Mouse (Mus musculus) retina, postnatal 1 day (tissue): ENCODE measurements at regions not wholly inside any gene's neighbourhood (a gene's known extent, or its start where the extent isn't known, plus 50 kb on each side); places are given as distances from the start of the nearest gene placed in this dataset.
A peak's percentile ranks its signal among the peaks of the same experiment; 100 is the strongest.
"Not testable (repeated sequence)": the region's sequence is repeated elsewhere in the genome, so short reads cannot be mapped to it uniquely, and the experiment has no call there.

Experiments
- DNase-seq: peaks from one replicate; pipeline ENCODE4 v3.0.0-alpha.2; 2012

DNA sequence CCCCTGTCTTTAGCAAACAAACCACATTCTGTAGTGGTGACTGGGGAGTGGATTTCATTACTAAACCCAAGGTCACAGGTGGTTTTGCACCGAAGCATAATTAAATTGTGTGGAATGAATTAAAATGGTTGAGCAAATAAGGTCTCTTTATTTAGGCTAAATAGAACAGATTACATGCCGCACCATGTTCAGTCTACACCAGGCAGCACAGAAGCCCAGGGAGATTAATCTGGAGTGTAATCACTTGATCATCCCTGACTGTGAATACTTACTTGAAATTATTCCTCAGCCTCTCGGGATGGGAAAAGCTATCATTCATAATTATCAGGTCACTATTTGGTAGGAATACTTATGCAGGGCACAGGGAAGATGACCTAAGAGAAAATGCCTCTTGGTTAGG, 1293.3 kb upstream of the Sel1l start:
- no peak for DNase-seq

GRCm38 (mm10) chr12:93136395-93136794, 1287.4 kb upstream of the Sel1l start:
- no peak for DNase-seq

- no peak for DNase-seq
Measured at GRCm38 (mm10) chr12:93122216-93122615, 1273.3 kb upstream of the Sel1l start.

DNA sequence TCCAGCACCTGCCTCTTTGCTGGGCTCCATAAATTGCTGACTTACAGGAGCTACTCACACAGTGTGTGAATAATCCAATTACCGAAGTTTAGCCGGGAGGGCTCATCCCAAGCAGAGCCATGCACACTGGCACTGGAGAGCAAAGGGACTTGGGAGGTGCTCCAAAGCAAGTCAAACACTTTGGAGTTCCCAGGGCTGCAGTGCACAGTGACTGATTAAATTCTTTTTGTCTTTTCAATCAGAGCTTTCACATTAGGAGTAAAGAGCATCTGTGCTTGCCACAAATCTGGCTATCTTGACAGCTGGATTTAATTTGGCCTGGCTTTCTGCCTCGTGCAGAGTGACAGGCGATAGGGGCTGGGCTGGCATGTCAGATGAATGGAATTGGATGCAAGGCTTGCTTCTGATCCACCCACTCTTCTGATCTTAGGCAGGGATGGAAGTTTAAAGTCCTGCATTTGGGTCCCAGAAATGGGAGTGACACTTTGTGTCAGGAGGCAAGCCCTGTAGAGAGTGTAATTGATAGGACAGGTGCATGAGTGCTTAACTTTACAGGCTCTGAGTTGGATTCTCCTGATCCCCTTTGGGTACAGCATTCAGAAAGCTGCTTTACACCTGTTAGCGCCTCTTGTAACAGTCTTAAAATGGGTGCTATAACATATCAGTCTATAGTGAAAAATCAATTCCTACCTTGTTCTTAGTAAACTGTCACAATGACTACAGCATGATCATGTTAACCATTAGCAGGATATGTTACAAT, 1239.3 kb upstream of the Sel1l start:
- DNase-seq = peak; percentile 65

DNA sequence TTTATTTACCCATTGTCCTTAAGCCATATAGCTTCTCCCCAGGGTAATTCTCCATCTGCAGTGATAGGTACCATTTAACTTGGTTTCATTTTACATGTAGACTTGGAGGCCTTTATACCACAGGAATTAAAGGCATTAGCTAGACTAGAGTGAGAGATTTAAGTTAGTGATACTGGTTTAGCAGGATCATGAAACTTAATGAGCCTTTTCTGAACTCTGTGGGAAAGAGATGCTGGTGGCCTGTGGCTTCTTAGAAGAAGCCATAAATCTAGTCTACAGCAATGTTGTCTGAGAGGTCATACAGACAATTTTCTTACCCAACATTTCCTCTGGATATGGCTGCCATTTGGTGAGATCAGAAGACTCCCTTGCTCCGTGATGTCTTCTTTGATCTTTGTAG, 1214.9 kb upstream of the Sel1l start:
- DNase-seq = no peak

DNA sequence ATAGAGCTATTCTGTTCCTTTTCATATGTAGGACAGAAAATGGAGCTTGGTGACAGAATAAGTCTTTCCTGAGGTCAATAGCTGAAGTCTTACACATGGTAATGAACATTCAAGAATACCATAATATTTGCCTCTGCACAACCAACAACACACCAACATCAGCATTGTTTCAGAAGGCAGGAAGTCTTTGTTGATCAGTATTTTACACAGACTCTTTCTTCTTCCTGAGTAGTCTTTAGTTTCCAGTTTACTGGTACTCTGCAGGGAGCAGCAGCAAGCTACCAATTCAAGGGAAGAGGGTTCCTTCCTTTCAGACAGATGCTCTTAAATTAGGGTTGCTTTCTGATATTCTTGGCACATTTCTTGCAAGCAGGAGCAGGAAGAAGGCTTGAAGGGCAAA, 1170.7 kb upstream of the Sel1l start:
- no peak for DNase-seq

- no peak for DNase-seq
Measured at GRCm38 (mm10) chr12:93011583-93011982, 1162.6 kb upstream of the Sel1l start.

DNA sequence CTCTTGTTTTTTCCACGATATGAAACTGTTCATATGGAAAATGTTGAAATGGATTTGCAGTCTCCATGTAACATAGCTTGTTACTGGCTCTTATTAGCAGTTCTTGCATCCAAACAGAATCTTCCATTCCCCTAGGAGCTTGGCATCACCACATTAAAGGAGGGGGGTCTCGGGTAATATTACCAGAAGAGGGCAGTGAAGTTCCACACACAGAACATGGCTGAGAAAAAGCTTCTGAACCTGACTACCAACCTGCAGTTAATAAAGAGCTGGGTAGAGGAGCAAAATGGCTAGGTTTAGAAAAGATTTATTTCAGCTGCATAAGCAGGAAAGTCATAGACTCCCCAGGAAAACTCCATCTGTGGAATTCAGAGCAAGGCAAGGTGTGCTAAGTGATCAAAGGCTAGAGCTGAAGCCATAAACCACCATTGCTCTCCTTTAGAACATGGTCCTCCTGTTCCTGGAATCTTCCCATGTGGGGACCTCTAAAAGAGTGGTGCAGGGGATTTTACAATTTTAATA, 1157.9 kb upstream of the Sel1l start:
- peak; percentile 23 for DNase-seq

DNA sequence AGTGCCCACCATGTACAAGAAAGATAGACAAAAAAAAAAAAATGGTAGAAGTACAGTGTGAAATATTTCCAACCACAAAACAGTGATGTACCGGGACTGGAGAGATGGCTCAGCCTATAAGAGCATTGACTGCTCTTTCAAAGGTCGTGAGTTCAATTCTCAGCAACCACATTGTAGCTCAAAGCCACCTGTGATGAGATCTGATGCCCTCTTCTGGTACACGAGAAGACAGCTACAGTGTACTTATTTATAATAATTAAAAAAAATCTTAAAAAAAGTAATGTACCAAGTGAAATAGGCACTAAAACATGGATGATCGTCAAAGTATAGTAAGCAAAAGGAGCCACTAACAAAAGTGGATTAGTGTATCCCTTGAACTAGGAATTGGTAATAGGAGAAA, 1154.2 kb upstream of the Sel1l start:
- DNase-seq = no peak

GRCm38 (mm10) chr12:92975698-92976097, 1126.7 kb upstream of the Sel1l start:
- DNase-seq = no peak

DNA sequence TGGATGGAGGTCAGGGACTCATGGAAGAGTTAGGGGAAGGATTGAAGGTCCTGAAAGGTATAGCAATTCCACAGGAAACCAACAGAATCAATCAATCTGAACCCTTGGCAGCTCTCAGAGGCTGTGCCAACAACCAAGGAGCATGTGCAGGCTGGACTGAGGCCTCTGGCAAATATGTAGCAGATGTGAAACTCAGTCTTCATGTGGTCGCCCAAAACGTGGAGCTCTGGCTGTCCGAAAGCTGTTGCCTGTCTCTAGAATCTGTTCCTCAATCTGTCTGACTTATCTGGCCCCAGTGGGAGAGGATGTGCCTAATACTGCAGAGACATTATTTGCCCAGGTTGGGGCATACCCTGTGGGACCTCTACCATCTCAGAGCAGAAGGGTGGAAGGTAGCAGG, 1095.4 kb upstream of the Sel1l start:
- DNase-seq = no peak

DNA sequence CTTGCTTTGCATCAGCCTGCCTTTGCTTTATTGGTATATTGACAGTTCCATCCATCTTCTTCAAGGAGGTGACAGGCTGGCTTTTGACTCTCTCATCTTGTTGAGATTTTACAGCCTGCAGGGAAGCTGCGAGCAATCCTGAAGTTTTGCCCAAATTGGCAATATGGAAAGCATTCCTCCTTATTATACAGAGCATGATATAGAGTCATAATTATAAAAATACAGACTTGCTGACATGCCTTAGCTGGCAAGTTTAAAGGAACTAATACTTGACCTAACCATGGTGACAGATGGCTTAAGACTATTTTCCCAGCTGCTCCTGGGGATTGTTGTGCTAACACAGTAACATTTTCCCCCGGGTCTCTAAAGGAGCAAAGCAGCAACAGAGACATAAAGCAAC, 1078.6 kb upstream of the Sel1l start:
- DNase-seq = no peak

GRCm38 (mm10) chr12:92926942-92927341, 1078.0 kb upstream of the Sel1l start:
- peak; percentile 22 for DNase-seq

DNA sequence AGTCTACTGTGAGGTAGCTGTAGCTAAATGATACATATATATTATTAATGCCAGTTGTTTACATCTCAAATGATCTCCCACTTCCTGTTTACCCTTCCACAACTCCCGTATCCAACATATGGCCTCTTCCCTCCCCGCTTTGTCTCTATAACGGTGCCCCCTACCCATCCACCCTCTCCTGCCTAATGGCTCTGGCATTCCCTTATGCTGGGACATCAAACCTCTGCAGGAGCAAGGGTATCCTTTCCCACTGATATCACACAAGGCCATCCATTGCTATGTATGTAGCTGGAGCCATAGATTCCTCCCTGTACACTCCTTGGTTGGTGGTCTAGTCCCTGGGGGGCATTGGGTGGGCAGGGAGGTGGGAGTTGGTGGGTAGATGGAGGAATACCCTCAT, 1071.0 kb upstream of the Sel1l start:
- no peak for DNase-seq

DNA sequence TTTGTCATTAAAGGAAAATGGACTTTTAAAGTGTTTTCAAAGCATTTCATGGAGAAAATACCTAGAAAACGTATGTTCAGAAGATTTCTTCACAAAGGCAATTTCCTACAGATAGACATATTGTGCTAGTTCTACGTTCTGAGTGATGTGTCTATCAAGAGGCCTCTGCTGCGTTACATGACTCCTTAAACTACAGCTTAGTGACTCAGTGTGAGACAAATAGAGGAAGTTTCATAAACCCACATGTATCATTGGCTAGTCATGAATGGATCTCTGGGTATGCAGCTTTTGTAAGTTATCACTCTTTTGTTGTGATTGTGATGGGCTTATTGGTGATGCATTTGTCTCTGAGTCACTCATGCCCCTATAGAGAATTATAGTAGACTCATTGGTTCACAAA, 1067.3 kb upstream of the Sel1l start:
- DNase-seq = no peak

GRCm38 (mm10) chr12:92915776-92916175, 1066.8 kb upstream of the Sel1l start:
- no peak for DNase-seq

DNA sequence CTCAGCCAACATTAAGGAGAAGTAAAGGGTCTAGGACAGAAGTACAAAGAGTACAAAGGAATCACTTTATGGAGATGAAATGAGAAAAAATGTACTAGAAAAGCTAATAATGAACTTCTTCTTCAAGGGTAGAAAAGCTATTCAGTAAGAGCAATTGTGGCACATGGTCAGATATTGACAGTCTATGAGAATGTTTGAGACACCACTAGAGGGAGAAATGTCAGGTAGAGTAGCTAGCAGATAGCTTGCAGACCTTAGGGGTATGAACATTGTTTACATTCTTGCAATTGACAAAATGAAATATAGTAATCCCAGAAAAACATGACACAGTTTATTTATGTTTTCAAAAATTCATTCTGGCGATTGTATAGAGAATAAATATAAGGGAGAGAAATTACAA, 1066.2 kb upstream of the Sel1l start:
- no peak for DNase-seq

DNA sequence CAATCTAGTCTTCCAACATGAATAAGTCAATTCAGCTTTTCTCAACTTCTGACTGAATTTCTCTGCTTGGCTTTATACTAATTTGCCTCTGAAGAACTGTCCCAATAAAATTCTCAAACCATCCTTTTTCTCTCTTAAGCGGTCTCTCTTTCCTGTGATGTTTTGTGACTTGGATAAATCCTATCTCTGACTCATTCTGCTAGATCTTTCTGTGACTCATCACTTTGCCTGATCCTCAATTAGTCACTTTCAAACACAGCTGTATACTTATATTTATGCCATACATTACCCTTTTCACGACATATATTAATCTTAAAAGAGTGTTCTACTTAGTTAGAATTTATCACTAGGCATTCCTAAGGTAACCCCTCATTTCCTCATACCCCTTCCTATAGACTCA, 1055.4 kb upstream of the Sel1l start:
- DNase-seq = no peak

DNA sequence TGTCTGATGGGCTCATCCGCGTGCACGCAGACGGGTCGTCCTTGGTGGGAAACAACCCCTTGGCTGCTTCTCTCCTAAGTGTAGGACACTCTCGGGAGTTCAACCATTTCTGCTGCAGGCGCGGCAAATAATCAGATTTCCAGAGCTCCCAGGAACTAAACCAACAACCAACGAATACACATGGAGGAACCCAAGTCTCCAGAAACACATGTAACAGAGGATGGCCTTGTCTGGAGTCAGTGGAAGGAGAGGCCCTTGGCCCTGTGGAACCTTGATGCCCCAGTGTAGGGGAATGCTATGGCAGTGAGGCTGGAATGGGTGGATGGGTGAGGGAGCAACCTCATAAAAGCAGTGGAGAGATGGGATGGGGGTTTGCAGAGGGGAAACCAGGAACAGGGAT, 1043.4 kb upstream of the Sel1l start:
- DNase-seq = no peak

DNA sequence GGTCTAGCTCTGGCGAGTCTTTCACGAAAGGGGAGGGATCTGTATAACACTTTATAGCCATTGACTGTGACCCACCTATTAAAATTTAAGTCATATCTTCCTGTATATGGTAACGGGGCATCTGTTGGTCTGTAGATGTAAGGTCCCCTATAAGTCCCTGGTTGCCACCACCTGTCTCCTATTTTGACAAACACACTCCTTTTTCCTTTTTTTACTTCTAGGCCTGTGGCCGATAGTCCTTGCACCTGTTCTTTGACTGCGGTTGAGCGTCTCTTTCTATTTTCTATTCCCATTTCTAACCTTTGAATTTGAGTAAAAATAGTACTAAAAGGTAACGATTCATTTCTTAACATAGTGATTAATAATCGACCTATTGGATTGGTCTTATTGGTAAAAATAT, 1042.7 kb upstream of the Sel1l start:
- DNase-seq = not testable (repeated sequence)

DNA sequence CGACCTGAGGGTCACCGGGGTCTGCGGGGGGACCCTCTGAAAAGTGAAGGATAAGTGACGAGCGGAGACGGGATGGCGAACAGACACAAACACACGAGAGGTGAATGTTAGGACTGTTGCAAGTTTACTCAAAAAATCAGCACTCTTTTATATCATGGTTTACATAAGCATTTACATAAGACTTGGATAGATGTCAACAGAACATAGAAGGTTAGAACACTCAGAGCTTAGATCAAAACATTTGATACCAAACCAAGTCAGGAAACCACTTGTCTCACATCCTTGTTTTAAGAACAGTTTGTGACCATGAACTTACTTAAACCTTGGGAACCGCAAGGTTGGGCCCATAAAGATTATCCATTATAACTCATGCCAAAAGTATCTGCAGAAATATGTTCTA, 1042.2 kb upstream of the Sel1l start:
- DNase-seq = not testable (repeated sequence)

- no peak for DNase-seq
Measured at GRCm38 (mm10) chr12:92887747-92888146, 1038.8 kb upstream of the Sel1l start.

GRCm38 (mm10) chr12:92886394-92887075, 1037.6 kb upstream of the Sel1l start:
- not testable (repeated sequence) for DNase-seq

- not testable (repeated sequence) for DNase-seq
Measured at GRCm38 (mm10) chr12:92884014-92884413, 1035.1 kb upstream of the Sel1l start.
